Mouse (Mus musculus) ovary, adult 10 weeks (tissue): ENCODE data around the gene Eepd1. TPM values are rescaled to one million over a fixed set of nuclear protein-coding genes. Genes with fewer than 3 reads are reported as not detected.

ENCODE experiments used
- polyA plus RNA-seq: library from polyadenylated mRNA; stranded (reverse); fragments of 350-450 nt; fragmentation: Illumina TruSeq; extraction: RNeasy Lipid Tissue Mini Kit (QIAGEN cat#74804); gene quantifications from one replicate; pipeline ENCODE4 v1.2.3, GENCODE M21; 2014

Eepd1 gene
- polyA plus RNA-seq, result 3.8 TPM

GRCm38 (mm10) chr9:25481344-25482095, at the start of gene Eepd1:
TSS of gene Eepd1 (plus strand) at chr9:25481547.

Other genes starting within 250 kb of the Eepd1 start
- 831 TPM for gene Sept7, start 229.1 kb upstream of the Eepd1 start, polyA plus RNA-seq